Mouse (Mus musculus) stomach, postnatal 0 days (tissue): ENCODE data around the gene Slamf9.

Experiments
- CTCF ChIP-seq: IDR thresholded peaks from 2 replicates; pipeline ENCODE4 v1.5.1; 2016; ENCODE audit warnings: antibody characterized with exemption, low read depth, mild to moderate bottlenecking, moderate library complexity
- EP300 ChIP-seq: optimal IDR thresholded peaks from 2 replicates; pipeline ENCODE3; 2016; ENCODE audit warnings: antibody characterized with exemption

DNA sequence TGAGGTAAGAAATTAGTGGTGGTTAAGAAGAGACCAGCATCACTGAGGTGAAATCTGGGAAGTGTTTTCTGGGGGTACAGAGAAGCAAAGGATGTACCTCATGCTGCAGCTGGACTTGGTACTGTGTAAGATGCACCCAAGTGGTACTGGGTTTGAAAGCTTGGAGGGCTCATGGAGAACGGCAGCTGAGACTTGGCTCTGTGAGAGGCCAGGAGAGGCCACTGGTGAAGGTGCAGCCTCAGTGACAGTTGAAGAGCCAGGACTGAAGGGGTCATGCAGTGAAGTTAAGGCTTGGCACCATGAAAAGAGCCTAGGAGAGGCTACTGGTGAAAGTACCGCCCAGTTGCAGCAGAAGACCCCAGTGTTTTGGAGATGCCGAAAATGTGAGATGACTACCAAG is 47.3 kb upstream of the Slamf9 start:
- TF ChIP-seq CTCF (no peak), EP300 (no peak)
